Mouse (Mus musculus) ES-Bruce4 (cell line): ENCODE data around the gene Polr3a. TPM values are rescaled to one million over a fixed set of nuclear protein-coding genes. Genes with fewer than 3 reads are reported as not detected.
A peak's percentile ranks its signal among the peaks of the same experiment; 100 is the strongest.

Experiments used
- H3K27ac ChIP-seq: 2 replicates; pipeline ENCODE4 v1.5.1; 2012; ENCODE audit warnings: low read length, inconsistent platforms; ENCODE audit not compliant: insufficient read depth
- H3K27me3 ChIP-seq: 2 replicates; pipeline ENCODE4 v1.6.1; 2012; ENCODE audit warnings: mild to moderate bottlenecking, low read length, inconsistent platforms; ENCODE audit not compliant: control insufficient read depth, poor library complexity, insufficient read depth, severe bottlenecking
- H3K36me3 ChIP-seq: 2 replicates; pipeline ENCODE4 v1.6.1; 2012; ENCODE audit warnings: inconsistent platforms, mild to moderate bottlenecking, low read length, moderate library complexity; ENCODE audit not compliant: control insufficient read depth, poor library complexity, insufficient read depth, severe bottlenecking
- H3K4me1 ChIP-seq: one replicate; pipeline ENCODE4 v1.8.1; 2011; ENCODE audit warnings: low read length; ENCODE audit not compliant: control insufficient read depth, insufficient read depth
- H3K4me3 ChIP-seq: 2 replicates; pipeline ENCODE4 v1.5.1; 2011; ENCODE audit warnings: low read depth, mild to moderate bottlenecking, low read length
- H3K9ac ChIP-seq: 2 replicates; pipeline ENCODE4 v1.6.1; 2012; ENCODE audit warnings: low read depth, mild to moderate bottlenecking, inconsistent platforms; ENCODE audit not compliant: poor library complexity, severe bottlenecking
- H3K9me3 ChIP-seq: replicated peaks from 2 replicates; pipeline ENCODE4 v1.6.1; 2012; ENCODE audit warnings: mild to moderate bottlenecking, low read length, inconsistent platforms; ENCODE audit not compliant: control insufficient read depth, poor library complexity, insufficient read depth, severe bottlenecking
- CTCF ChIP-seq: IDR thresholded peaks from one replicate; pipeline ENCODE4 v1.8.1; 2011; ENCODE audit warnings: low read depth, low read length
- EP300 ChIP-seq: IDR thresholded peaks from 2 replicates; pipeline ENCODE4 v1.6.1; 2011; ENCODE audit warnings: low read depth, low read length; ENCODE audit not compliant: insufficient read depth
- POLR2A ChIP-seq: IDR thresholded peaks from one replicate; pipeline ENCODE4 v1.8.1; 2011; ENCODE audit warnings: low read length; ENCODE audit not compliant: insufficient read depth
- polyA plus RNA-seq: library from polyadenylated mRNA; stranded (reverse); fragments of >200 nt; gene quantifications from 2 replicates; pipeline ENCODE4 v1.2.4, GENCODE M21; 2011; ENCODE audit warnings: low read depth; ENCODE audit not compliant: missing spikeins, insufficient read depth, insufficient read length

The Polr3a gene
- polyA plus RNA-seq, 1 experiment, result 33.3 TPM

GRCm38 (mm10) chr14:24498561-24499255, 11.8 kb upstream of the Polr3a start:
- Histone ChIP-seq H3K36me3 (peaks cover 73% of the 10 kb centered on the region), H3K9ac (no peak overlapping the region), H3K27ac (peak overlapping the region; percentile 78), H3K4me1 (no peaks in the 10 kb centered on the region), H3K9me3 (no peaks in the 10 kb centered on the region), H3K27me3 (no peaks in the 10 kb centered on the region), H3K4me3 (no peak overlapping the region)
- TF ChIP-seq POLR2A (no peak), CTCF (no peak), EP300 (no peak)

- peak overlapping the region; percentile 78 for H3K27ac ChIP-seq
- H3K4me1 ChIP-seq, result no peaks in the 10 kb centered on the region
- H3K9ac ChIP-seq, result no peak overlapping the region
- peaks cover 86% of the 10 kb centered on the region for H3K36me3 ChIP-seq
- TF ChIP-seq EP300 (no peak), CTCF (no peak), POLR2A (no peak)
- H3K9me3 ChIP-seq, result no peaks in the 10 kb centered on the region
- H3K27me3 ChIP-seq, result no peaks in the 10 kb centered on the region
- no peak overlapping the region for H3K4me3 ChIP-seq
These were observed 10.6 kb upstream of the Polr3a start for GRCm38 (mm10) chr14:24497443-24497842.

GRCm38 (mm10) chr14:24496507-24496906, 9.6 kb upstream of the Polr3a start:
- no peaks in the 10 kb centered on the region for H3K9me3 ChIP-seq
- H3K27ac ChIP-seq, result peak overlapping the region; percentile 78
- H3K9ac ChIP-seq, result no peak overlapping the region
- peaks cover 94% of the 10 kb centered on the region for H3K36me3 ChIP-seq
- H3K4me3 ChIP-seq, result no peak overlapping the region
- H3K27me3 ChIP-seq, result no peaks in the 10 kb centered on the region
- no peaks in the 10 kb centered on the region for H3K4me1 ChIP-seq
- TF ChIP-seq EP300 (no peak), POLR2A (no peak), CTCF (no peak)

GRCm38 (mm10) chr14:24493256-24493655, 6.4 kb upstream of the Polr3a start:
- H3K4me1 ChIP-seq, result no peaks in the 10 kb centered on the region
- H3K4me3 ChIP-seq, result peak overlapping the region; percentile 70
- H3K27ac ChIP-seq, result peak overlapping the region; percentile 36; the same call in 1 of the 2 replicates
- peak overlapping the region; percentile 98 for H3K9ac ChIP-seq
- peaks cover 73% of the 10 kb centered on the region for H3K36me3 ChIP-seq
- H3K27me3 ChIP-seq, result no peaks in the 10 kb centered on the region
- H3K9me3 ChIP-seq, result no peaks in the 10 kb centered on the region
- TF ChIP-seq EP300 (no peak), POLR2A (no peak)

GRCm38 (mm10) chr14:24491266-24491981, 4.6 kb upstream of the Polr3a start:
- peak overlapping the region; percentile 98 for H3K9ac ChIP-seq
- no peaks in the 10 kb centered on the region for H3K4me1 ChIP-seq
- H3K4me3 ChIP-seq, result peak overlapping the region; percentile 100
- peaks cover 55% of the 10 kb centered on the region for H3K36me3 ChIP-seq
- no peaks in the 10 kb centered on the region for H3K9me3 ChIP-seq
- H3K27me3 ChIP-seq, result no peaks in the 10 kb centered on the region
- TF ChIP-seq EP300, result no peak
- TF ChIP-seq CTCF, result no peak
- no peak for TF ChIP-seq POLR2A
- peak overlapping the region; percentile 38 for H3K27ac ChIP-seq
